Mouse (Mus musculus): ENCODE results near the gene Cygb. TPM values are rescaled to one million over a fixed set of nuclear protein-coding genes. Genes with fewer than 3 reads are reported as not detected.

Gene Cygb
- total RNA-seq (2021) = 10 to 100 TPM; 65.7 to 78.3 TPM

DNA sequence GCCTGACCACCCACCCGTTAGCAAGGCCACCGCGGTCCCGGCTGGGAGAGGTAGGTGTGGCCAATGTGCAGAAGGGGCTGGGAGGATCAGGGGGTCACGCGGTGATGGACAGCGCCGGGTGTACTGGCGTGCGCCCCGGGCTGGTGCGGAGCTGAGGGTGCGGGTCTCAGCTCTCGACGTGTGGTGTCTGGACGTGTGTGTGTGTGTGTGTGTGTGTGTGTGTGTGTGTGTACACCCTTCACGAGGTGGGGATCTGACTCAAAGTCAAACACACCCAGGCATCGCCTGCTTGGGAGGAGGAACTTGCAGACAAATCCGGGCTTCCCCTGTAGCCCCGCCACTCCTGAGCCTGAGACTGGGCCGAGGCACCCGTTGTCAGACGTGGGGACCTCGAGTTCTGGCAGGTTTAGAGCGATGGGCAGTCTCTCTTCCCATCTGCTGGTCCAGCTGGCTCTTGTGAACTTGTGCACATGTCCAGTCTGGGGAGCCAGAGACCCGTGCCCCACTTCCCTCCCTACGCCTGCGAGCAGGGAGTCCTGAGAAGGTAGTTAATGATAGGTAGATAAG is at the start of gene Cygb:
Cygb (minus strand) TSS at position 59 of the 567 bp plus-strand sequence.
- DNase-seq (ENCODE audit: extremely low spot score in 1 of 2, low spot score in 1 of 2) = no peak

DNA sequence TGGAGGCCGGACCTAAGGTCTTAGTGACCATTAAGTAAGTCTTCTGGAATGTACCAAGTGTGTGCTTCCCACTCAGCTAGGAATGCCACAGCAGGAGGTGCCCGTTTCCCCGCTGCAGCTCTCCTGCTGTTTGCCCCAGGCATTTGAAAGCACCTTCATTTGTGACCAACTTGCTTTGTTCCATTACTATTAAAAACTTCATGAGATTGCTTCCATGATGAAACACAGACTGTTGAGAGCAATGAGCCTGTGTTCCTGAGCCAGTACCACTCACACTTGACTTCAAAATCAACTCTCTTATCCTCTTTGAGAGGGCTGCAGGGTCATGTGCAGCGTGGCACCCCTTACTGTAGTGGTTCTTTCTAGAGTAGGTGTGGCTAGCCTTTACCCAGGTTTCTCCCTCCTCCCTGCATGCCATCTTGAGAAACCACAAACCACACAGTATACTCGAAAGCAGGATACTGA is 47.3 kb upstream of the Cygb start:
- no peak for DNase-seq (ENCODE audit: extremely low spot score in 1 of 2, low spot score in 1 of 2)

DNA sequence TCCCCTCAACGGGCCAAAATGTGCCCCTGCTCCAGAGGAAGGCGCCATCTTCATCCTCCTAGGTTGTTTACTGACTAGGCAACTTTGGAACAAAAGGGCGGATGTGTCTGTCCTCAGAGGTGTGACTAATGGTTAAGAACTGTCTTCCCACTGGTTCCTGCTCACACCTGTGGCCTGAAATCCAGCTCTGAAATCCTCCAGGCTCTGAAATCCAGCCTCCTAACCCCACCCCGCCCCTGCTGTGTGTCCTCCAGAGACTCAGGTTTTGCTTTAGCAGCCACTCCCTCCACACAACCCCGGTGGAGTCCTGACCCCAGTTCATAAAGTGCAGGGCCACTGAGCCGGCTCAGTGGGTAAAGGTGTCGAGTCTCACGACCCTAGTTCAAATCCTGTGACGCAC is 43.4 kb upstream of the Cygb start:
- no peak for DNase-seq (ENCODE audit: extremely low spot score in 1 of 2, low spot score in 1 of 2)

DNA sequence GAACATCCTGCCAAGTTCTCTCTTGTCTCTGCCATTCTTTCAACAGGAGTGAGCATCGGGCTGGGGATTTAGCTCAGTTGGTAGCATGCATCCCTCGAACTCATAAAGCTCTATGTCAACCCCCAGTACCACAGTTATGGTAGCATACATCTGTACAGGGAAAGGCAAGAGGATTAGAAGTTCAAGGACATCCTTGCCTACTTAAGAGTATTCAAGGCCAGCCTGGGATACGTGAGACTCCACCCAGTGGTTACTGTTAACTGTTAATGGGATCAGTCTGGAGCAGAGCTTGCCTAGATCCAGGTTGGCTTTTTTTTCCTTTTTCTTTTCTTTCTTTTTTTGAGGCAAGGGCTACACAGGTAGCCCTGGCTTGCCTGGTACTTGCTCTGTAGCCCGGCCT is 42.3 kb upstream of the Cygb start:
- no peak for DNase-seq (ENCODE audit: extremely low spot score in 1 of 2, low spot score in 1 of 2)

DNA sequence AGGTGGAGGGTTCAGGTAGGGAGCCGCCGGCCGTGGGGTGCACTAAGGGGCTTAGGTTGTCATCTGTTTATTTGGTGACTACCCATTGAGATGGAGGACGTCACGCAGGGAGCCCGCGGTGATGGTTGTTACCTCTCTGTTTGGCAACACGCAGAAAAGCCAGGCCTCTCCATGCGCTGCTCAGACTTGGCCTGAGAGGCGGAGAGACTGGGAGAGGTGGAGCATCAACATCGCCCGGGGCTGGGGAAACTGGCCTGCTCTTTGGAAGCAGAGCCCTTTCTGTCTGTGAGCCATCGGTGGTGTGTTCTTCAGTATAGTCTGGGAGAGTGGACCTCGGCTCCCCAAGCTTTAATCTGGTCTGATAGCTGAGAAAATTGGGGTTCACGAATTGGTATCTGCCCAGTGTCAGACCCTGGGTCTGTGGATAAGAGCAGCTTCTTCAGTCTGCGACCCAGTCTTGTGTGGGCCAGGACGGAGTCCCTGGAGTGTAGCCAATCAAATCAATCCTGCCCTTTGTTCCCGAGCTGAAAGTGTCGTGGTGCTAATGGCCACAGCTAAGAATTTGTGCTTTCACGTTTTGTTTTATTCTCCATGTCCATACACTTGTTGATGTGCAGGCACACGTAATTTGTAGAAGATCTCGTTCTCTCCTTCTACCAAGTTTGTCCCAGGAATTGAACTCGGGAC is 41.2 kb upstream of the Cygb start:
- no peak for DNase-seq (ENCODE audit: extremely low spot score in 1 of 2, low spot score in 1 of 2)

DNA sequence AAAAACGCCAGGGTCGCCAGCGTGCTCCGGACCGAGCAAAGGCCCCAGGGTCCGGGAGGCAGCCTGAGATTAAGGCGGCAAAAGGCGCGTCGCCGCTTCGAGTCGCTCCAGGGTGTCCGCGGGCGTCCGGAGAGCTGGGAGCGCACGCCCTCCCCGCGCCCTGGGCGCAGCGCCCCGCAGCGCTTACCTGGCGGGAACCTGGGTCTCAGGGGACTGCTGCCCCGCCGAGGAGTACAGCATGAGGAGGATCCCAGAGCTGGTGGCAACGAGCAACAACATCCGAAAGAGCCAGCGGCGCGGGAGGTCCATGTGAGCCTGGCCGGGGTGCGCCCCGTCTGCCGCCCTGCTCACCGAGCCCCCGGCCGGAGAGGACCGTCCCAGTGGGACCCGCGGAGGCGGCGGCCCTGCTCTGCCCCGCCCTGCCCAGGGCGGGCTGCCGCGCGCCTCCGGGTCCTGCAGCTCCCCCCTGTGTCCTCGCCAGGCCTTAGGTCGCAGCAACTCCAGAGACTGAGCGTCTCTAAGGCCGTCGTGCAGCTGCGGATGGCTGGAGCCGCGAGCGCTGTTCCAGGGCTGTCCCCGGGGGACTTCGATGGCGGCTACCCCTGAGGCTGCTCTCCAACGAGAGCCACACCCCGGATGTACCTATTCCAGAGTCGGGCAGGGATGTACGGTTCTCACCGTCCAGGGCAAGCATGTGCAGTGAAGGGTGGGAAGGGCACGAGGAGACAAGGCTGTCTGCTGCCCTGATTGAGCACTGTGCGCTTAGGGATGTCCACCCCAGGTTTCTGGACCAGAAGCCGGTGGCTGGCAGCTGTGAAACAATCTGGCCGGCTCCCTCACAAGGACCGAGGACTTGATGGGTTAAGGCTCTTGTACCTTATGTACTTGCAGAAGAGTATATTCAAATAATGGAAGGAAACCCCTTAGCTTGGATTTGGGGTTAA is 40.4 kb upstream of the Cygb start:
- DNase-seq (ENCODE audit: extremely low spot score in 1 of 2, low spot score in 1 of 2) = no peak

DNA sequence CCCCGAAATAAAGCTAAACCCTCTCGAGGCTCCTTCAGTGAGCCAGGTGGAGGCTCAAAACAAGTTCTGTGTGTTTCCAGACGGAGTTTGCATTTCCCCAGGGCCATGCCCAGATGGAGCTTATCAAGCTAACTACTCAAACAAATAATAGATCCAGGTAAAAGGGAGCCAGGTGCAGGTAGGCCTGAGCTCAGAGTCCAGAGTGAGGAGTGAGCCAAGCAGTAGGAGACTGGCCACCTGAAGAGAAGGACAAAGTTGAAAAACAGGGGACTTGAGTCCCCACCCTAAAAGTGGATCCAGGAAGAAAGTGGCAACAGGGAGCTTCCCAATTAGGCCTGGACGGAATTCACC is 39.8 kb upstream of the Cygb start:
- DNase-seq (ENCODE audit: extremely low spot score in 1 of 2, low spot score in 1 of 2) = no peak

DNA sequence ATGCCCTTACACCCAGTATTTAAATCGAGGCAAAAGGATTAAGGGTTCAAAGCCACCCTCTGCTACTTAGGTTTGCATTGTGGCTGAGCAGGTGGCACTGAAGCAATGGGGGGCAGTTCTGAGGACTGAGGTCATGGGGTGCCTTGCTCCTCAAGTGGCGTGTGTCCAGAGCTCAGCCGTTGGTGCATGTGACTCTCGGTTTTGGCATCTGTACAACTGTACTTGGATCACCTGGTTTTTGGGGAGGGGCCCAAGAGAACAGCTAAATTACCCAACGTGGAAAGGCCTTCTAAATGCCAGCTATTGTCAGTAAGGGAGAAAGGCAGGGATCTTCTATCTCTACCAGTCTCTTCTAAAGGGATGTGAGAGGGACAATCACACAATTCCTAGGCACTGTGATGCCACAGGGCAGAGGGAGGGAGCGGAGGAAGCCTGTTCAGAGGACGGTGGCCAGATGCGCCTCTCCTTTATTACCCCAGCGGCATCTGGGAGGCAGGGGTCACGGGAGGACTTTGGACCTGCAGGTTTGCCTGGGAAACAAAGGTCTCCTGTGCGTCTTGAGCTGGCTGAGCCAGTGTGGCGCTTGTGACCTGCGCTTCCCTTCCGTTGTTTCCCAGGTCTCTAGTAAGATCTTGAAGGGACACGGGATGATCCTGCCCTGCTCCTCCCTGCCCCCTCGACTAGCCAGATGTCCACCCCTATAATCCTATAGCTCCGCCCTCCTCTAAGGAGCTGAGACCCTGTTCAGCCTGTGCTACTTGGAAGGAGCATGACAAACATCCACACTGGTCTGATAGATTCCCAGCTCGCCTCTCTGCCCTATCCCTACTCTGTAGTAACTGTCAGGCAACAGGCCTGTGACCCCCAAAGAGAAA is 36.8 kb upstream of the Cygb start:
- no peak for DNase-seq (ENCODE audit: extremely low spot score in 1 of 2, low spot score in 1 of 2)

DNA sequence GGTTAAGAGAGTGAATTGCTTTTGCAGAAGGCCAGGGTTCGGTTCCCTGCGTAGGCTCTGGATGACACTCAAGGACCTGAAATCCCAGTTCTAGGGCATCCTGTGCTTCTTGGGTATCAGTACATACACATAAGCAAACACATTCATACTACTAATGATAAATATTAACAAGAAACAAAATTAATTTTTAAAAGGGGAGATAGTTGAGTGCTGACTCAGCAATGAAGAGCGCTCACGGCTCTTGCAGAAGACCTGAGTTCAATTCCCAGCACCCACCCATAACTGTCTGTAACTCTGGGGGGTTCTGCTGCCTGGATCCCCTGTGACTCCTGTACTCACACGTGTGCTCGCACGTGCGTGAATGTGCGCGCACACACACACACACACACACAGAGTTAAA is 35.5 kb upstream of the Cygb start:
- DNase-seq (ENCODE audit: extremely low spot score in 1 of 2, low spot score in 1 of 2) = no peak

DNA sequence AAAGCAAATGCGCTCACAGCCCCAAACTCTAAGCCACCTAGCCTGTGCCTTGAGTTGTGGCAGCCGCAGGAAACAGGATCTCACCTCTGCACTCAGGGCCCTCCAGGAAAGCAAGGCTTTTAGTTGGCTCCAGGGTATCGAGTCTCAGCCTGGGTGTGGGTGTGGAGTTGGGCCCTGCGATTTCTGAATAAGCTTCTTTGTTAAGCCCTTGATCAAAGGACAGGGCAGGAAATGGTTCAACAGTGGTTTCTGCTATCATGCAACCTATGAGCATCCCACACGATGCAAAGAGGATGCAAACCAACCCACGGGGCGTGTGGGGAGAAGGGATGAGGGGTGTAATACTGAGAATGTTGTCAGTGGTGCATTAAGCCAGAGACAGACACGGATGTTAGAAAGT is 33.8 kb upstream of the Cygb start:
- DNase-seq (ENCODE audit: extremely low spot score in 1 of 2, low spot score in 1 of 2) = no peak

DNA sequence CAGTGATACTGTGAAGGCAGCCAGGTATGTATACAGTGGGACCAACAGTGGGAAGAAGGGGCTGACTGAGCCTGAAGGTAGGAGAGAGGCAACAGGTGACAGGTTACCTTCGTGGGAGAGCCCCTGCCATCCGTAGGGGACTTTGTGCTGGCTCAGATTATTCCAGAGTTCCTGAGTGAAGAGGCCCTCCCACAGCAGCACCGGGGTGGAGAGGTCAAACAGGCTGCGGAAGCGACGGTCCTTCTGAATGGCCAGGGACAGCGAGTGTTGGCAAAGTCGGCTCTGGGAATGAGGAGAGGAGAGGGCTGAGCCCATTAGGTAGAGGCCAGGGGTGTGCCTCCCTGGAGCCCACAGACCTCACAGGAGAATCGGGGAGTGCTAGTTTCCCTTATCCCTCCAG is 31.6 kb upstream of the Cygb start:
- DNase-seq (ENCODE audit: extremely low spot score in 1 of 2, low spot score in 1 of 2) = no peak

DNA sequence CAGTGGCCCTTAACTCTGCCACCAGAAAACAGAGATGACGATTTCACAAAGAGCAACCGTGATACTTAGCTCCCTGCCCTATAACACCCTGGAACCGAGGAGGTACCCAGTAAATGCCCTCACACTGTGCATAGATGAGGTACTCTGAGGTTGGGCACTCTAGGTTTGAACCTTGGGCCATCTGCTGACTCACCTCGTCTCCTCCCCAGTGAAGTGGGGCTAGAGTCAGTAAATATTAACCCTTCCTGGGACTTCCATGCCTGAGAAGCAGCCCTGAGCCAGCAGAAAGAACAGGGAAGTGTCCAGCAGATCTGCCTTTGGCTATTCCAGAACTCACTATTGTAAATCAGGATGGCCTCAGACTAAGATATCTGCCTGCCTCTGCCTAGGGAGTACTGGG is 29.7 kb upstream of the Cygb start:
- DNase-seq (ENCODE audit: extremely low spot score in 1 of 2, low spot score in 1 of 2) = no peak

DNA sequence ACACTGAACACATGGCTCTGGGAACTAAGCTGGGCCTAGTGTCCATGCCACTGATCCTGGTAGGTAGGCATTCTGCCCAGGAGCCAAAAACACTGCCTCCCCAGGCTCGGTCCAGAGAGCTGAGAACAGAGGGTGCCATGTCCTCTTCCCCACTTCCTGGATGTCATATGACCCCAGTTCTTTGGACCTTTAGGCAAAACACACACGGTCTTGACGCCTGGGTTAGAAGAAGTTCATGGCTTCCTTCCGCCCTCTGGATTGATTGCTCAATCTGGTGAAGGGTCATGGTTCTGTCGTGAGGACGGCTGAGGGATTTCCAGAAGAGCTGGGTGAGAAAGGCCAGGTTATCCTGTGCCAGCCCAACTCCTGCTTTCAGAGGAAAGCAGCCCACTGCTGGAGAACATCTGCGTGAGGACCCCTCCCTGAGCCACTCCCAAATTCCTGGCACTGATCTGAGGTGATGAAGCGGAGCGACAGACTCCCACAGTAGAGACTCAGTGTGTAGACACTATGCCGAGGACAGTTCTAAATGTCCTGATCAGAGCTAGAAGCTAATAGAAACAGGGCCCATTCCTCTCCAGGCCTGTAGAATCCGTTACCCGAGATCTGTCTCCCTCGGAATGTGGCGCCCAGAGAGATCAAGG is 28.5 kb upstream of the Cygb start:
- DNase-seq (ENCODE audit: extremely low spot score in 1 of 2, low spot score in 1 of 2) = no peak

DNA sequence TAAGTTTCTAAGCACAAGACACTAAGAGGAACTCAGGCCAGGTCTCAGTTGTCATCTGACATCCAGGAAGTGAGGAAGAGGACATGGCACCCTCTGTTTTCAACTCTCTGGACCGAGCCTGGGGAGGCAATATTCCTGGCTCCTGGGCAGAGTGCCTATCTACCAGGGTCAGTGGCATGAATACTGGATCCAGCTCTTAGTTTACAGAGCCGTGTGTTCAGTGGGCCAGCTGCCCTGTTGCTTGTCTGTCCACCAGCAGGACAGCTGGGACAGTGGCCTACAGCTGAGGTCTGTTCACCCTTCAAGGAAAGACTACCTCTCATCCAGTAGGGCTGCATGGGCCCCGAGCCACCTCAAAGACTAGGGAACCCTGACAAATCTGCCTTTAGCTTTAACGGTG is 27.0 kb upstream of the Cygb start:
- DNase-seq (ENCODE audit: extremely low spot score in 1 of 2, low spot score in 1 of 2) = no peak

DNA sequence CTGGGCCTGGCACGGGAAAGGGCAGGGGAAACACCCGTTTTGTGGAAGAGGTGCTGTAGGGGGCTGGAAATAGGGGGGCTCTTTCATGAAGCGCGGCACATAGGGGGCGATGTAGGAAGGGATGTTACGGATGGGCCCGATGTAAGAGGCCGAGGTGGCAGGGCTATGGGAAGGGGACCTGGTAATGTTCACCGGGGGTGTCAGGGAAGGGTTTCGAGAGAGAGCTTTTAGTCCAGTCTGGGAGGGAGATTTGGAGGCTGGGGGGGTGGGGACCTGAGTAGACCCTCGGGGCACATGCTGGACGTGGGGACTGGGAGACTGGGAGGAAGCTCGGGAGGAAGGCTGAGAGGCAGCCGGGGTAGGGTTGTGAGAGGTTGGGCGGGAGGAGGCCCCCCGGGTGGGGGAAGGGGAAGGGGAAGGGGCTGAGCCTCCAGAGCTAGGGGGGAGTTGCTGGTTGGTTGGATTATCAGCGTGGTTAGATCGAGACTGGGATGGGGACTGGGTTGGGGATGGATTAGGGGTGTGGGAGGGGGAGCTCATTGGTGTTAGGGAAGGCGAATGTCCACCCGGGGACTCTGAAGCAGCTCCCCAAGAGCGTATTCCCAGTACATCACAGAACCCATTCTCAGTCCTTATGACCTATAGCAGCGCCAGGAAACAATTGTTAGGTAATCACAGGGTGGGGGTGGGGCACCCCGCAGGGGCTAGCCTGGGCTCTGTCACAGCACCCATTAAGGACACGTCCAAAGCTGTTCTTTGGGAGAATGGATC is 26.4 kb upstream of the Cygb start:
- DNase-seq (ENCODE audit: extremely low spot score in 1 of 2, low spot score in 1 of 2) = no peak

DNA sequence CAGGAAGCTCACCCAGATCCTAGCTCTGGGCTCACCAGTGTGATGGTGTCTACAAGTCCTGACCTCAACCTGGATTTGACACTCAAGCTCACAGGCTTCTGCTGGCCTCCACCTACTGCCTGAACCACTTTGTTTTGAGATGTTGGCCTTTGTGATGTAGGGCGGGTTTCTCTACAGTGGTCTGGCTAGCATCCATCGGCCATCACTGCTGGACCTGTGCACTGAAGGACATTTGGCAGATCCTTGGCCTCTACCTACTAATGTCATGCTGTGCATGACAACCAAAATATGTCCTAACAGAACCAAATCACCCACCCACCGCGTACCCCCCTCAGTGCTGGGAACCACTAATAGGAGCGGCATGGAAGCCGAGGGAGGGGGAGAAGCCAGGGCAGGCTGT is 25.0 kb upstream of the Cygb start:
- no peak for DNase-seq (ENCODE audit: extremely low spot score in 1 of 2, low spot score in 1 of 2)

DNA sequence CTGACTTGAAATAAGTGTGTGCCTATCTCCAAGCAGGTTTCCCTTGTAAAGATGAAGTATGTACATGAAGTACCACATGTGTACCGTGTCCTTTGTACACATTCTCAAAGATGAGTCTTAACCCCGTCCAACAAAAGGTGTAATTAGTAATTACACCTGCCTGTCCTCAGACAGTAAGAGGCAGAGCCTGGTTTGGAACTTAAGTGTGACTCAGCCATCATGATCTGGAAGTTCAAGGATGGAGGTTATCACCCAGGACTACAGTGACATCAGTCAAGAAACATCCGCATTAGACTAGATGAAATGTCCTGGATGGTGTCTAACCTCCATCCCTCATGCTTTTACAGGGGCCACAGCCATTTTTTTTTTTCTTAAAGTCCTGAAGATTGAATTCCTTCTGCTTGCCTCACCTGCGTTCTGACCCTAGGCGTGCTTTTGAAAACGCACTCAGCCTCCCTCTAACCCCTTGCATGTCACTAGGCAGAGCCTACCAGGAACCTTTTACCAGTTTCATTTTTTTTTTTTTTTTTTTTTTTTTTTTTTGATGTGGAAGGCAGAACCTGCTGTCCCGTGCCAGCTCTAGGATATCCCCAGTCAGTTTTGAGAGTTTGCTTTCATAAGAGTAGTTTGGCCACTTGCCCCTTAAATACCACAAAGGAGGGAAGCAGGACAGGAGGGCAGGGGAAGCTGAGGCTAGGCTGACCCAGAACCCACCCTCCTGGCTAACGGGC is 23.8 kb upstream of the Cygb start:
- DNase-seq (ENCODE audit: extremely low spot score in 1 of 2, low spot score in 1 of 2) = no peak

DNA sequence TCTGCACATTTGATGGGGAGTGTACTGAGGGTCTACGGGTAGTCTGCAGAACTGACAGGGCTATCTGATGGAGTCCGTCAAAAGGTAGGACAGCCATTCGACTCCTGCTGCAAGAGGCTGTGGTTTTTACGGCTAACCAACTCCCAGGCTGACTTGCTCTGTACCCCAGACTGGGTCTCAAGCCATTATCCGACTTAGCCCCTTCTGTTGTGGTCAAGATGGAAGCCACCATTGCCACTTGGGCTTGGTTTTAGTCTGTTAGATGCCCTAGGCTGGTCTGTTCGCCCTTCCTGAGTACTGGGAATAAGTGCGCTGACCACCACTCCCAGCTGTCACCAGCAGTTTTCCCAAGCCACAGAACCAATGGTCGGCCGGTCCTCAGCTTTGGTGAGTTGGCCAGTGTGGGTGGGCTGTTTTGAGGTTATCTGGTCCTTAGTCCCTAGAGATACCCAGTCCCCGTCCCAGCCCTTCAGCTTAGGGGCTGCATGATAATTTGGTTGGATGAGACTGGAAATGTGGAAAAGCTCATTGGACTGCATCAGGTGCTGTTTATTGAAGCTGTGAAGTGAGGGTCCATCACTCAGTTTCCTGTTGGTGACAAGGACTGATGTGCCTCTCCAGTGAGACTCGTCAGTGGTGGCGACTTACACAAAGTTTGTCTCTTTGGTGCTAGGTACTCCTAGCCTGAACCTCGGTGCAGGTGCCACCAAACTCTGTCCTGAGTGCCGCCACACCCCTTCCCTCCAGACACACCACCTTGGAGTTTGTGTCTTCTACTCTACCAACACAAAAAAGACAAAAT is 22.3 kb upstream of the Cygb start:
- DNase-seq (ENCODE audit: extremely low spot score in 1 of 2, low spot score in 1 of 2) = no peak

Measured in layer of hippocampus, postnatal 25 days (tissue).